Mouse (Mus musculus) embryonic fibroblast, embryonic 13.5 days (primary cell): ENCODE measurements around the gene Hdac7. TPM values are rescaled to one million over a fixed set of nuclear protein-coding genes. Genes with fewer than 3 reads are reported as not detected.

ENCODE experiments used
- H3K27ac ChIP-seq: 2 replicates; pipeline ENCODE4 v1.5.1; 2012; ENCODE audit warnings: low read length, control low read depth, inconsistent platforms; ENCODE audit not compliant: insufficient read depth
- H3K4me1 ChIP-seq: 2 replicates; pipeline ENCODE4 v1.6.1; 2011; ENCODE audit warnings: low read length; ENCODE audit not compliant: control insufficient read depth, insufficient read depth
- H3K4me3 ChIP-seq: 2 replicates; pipeline ENCODE4 v1.5.1; 2011; ENCODE audit warnings: mild to moderate bottlenecking, control low read depth, low read length; ENCODE audit not compliant: insufficient read depth
- CTCF ChIP-seq: IDR thresholded peaks from 2 replicates; pipeline ENCODE4 v1.5.1; 2011; ENCODE audit warnings: mild to moderate bottlenecking, control low read depth, low read length, moderate library complexity, borderline replicate concordance; ENCODE audit not compliant: insufficient read depth
- POLR2A ChIP-seq: IDR thresholded peaks from 2 replicates; pipeline ENCODE4 v1.6.1; 2011; ENCODE audit warnings: low read depth, mild to moderate bottlenecking, control low read depth, low read length, moderate library complexity
- polyA plus RNA-seq: library from polyadenylated mRNA; stranded (reverse); fragments of >200 nt; gene quantifications from 2 replicates; pipeline ENCODE4 v1.2.4, GENCODE M21; 2011; ENCODE audit warnings: low read depth; ENCODE audit not compliant: missing spikeins, insufficient read length

Hdac7 gene
- 51.8 and 60.1 TPM in 2 replicates for polyA plus RNA-seq

- H3K27ac ChIP-seq, result no peak within 1 kb of the TSS
- H3K4me1 ChIP-seq, result 0 out of 2 replicates have a peak, but pooled peaks cover 5% of the 10 kb centered on the region
- H3K4me3 ChIP-seq, result no peak within 1 kb of the TSS
- TF ChIP-seq CTCF, result no peak
- TF ChIP-seq POLR2A, result no peak
Observed at GRCm38 (mm10) chr15:97844037-97845034, at the start of gene Hdac7. Hdac7 (minus strand) TSS chr15:97844502.

- Histone ChIP-seq H3K4me1 (0 out of 2 replicates have a peak, but pooled peaks cover under 1% of the 10 kb centered on the region), H3K27ac (no peak overlapping the region), H3K4me3 (no peak overlapping the region)
- no peak for TF ChIP-seq CTCF
- TF ChIP-seq POLR2A, result no peak
Observed at GRCm38 (mm10) chr15:97892506-97892905, 48.2 kb upstream of the Hdac7 start.

- Histone ChIP-seq H3K4me1 (0 out of 2 replicates have a peak, but pooled peaks cover 4% of the 10 kb centered on the region), H3K4me3 (no peak overlapping the region), H3K27ac (no peak overlapping the region)
- TF ChIP-seq POLR2A (no peak), CTCF (no peak)
Observed at GRCm38 (mm10) chr15:97890450-97890849, 46.1 kb upstream of the Hdac7 start.

- Histone ChIP-seq H3K4me1 (0 out of 2 replicates have a peak, but pooled peaks cover 4% of the 10 kb centered on the region), H3K27ac (no peak overlapping the region), H3K4me3 (no peak overlapping the region)
- TF ChIP-seq CTCF (no peak), POLR2A (no peak)
Observed at GRCm38 (mm10) chr15:97890017-97890416, 45.7 kb upstream of the Hdac7 start.

- TF ChIP-seq POLR2A (no peak), CTCF (no peak)
- Histone ChIP-seq H3K4me3 (no peak overlapping the region), H3K4me1 (0 out of 2 replicates have a peak, but pooled peaks cover 4% of the 10 kb centered on the region), H3K27ac (no peak overlapping the region)
Observed at GRCm38 (mm10) chr15:97887541-97888016, 43.3 kb upstream of the Hdac7 start.

GRCm38 (mm10) chr15:97881423-97881822, 37.1 kb upstream of the Hdac7 start:
- TF ChIP-seq CTCF (no peak), POLR2A (no peak)
- H3K4me1 ChIP-seq, result no peaks in the 10 kb centered on the region
- H3K27ac ChIP-seq, result no peak overlapping the region
- no peak overlapping the region for H3K4me3 ChIP-seq

- H3K27ac ChIP-seq, result no peak overlapping the region
- no peak for TF ChIP-seq POLR2A
- TF ChIP-seq CTCF, result no peak
- H3K4me1 ChIP-seq, result no peaks in the 10 kb centered on the region
- no peak overlapping the region for H3K4me3 ChIP-seq
Observed at GRCm38 (mm10) chr15:97880441-97880840, 36.1 kb upstream of the Hdac7 start.

GRCm38 (mm10) chr15:97878696-97879328, 34.5 kb upstream of the Hdac7 start:
- H3K4me1 ChIP-seq, result no peaks in the 10 kb centered on the region
- TF ChIP-seq CTCF (no peak), POLR2A (no peak)
- no peak overlapping the region for H3K4me3 ChIP-seq
- H3K27ac ChIP-seq, result no peak overlapping the region

- Histone ChIP-seq H3K27ac (no peak overlapping the region), H3K4me1 (no peaks in the 10 kb centered on the region; the same call in 1 of the 2 replicates), H3K4me3 (no peak overlapping the region)
- TF ChIP-seq POLR2A, result no peak
- TF ChIP-seq CTCF, result no peak
Observed at GRCm38 (mm10) chr15:97875784-97876183, 31.5 kb upstream of the Hdac7 start.
